Mouse (Mus musculus) CH12.LX (cell line): ENCODE measurements around the gene BC030499. TPM values are rescaled to one million over a fixed set of nuclear protein-coding genes. Genes with fewer than 3 reads are reported as not detected.

ENCODE experiments used
- DNase-seq: peaks from one replicate; pipeline ENCODE4 v3.0.0-alpha.2; 2013; ENCODE audit errors: extremely low read depth
- H3K27ac ChIP-seq: 2 replicates; pipeline ENCODE4 v1.5.1; 2012; ENCODE audit warnings: low read depth, mild to moderate bottlenecking, control low read depth, moderate library complexity; ENCODE audit not compliant: insufficient read depth
- H3K27me3 ChIP-seq: replicated peaks from 2 replicates; pipeline ENCODE3; 2012; ENCODE audit warnings: inconsistent platforms
- H3K36me3 ChIP-seq, 2 experiments: replicated peaks in 1 of 2; 2 replicates each; pipeline versions ENCODE3 to v1.6.1; 2012; ENCODE audit warnings: inconsistent platforms in 1 of 2, low read length in 1 of 2, mild to moderate bottlenecking in 1 of 2, mixed read lengths in 1 of 2, moderate library complexity in 1 of 2; ENCODE audit not compliant: control insufficient read depth in 1 of 2, insufficient read depth in 1 of 2
- H3K4me1 ChIP-seq, 2 experiments: 2 replicates each; pipeline ENCODE4 v1.6.1; 2012; ENCODE audit warnings: inconsistent platforms in 1 of 2, moderate library complexity in 1 of 2; ENCODE audit not compliant: insufficient read depth in 2 of 2, control insufficient read depth in 1 of 2
- H3K4me2 ChIP-seq: 2 replicates; pipeline ENCODE4 v1.6.1; 2012; ENCODE audit warnings: low read depth, mild to moderate bottlenecking, control low read depth; ENCODE audit not compliant: poor library complexity, insufficient read depth, severe bottlenecking
- H3K4me3 ChIP-seq, 3 experiments: fragments of 150-350 bp in 1 of 3; sonication (generic) in 1 of 3; replicated peaks in 1 of 3; 2 replicates each; pipeline versions ENCODE3 to v1.5.1; 2011 to 2012; ENCODE audit warnings: low read depth in 2 of 3, low read length in 2 of 3, mild to moderate bottlenecking in 2 of 3, moderate library complexity in 2 of 3, control low read depth in 1 of 3, improper control_type of control experiment in 1 of 3, inconsistent platforms in 1 of 3, mixed read lengths in 1 of 3; ENCODE audit not compliant: poor library complexity in 1 of 3
- H3K79me2 ChIP-seq: replicated peaks from 2 replicates; pipeline ENCODE4 v1.6.1; 2012; ENCODE audit warnings: mild to moderate bottlenecking, moderate library complexity; ENCODE audit not compliant: control insufficient read depth, poor library complexity, insufficient read depth, severe bottlenecking; ENCODE audit errors: extremely low read depth
- H3K9ac ChIP-seq: 2 replicates; pipeline ENCODE4 v1.6.1; 2012; ENCODE audit warnings: low read depth, mild to moderate bottlenecking, control low read depth, moderate library complexity; ENCODE audit not compliant: insufficient read depth
- H3K9me3 ChIP-seq: replicated peaks from 2 replicates; pipeline ENCODE3; 2012; ENCODE audit warnings: low read length, inconsistent platforms, mixed read lengths
- CHD1 ChIP-seq: IDR thresholded peaks from 2 replicates; pipeline ENCODE4 v1.6.1; 2012; ENCODE audit warnings: low read depth, low read length, improper control_type of control experiment, inconsistent platforms
- CHD2 ChIP-seq: IDR thresholded peaks from 2 replicates; pipeline ENCODE4 v1.6.1; 2011; ENCODE audit warnings: low read length, improper control_type of control experiment
- GABPA ChIP-seq: IDR thresholded peaks from 2 replicates; pipeline ENCODE4 v1.6.1; 2012; ENCODE audit warnings: low read depth, low read length, improper control_type of control experiment, inconsistent platforms; ENCODE audit not compliant: insufficient replicate concordance
- HCFC1 ChIP-seq: IDR thresholded peaks from 2 replicates; pipeline ENCODE4 v1.6.1; 2012; ENCODE audit warnings: low read depth, mild to moderate bottlenecking, inconsistent platforms, low read length, improper control_type of control experiment
- IRF4 ChIP-seq: IDR thresholded peaks from 2 replicates; pipeline ENCODE4 v1.6.1; 2014; ENCODE audit warnings: low read depth, mild to moderate bottlenecking, inconsistent platforms, low read length, improper control_type of control experiment
- KAT2A ChIP-seq: IDR thresholded peaks from 2 replicates; pipeline ENCODE4 v1.6.1; 2012; ENCODE audit warnings: low read length, improper control_type of control experiment, inconsistent platforms; ENCODE audit not compliant: insufficient replicate concordance
- MAX ChIP-seq: IDR thresholded peaks from 2 replicates; pipeline ENCODE4 v1.6.1; 2011; ENCODE audit warnings: low read length, improper control_type of control experiment
- MXI1 ChIP-seq: IDR thresholded peaks from 2 replicates; pipeline ENCODE4 v1.6.1; 2011; ENCODE audit warnings: mild to moderate bottlenecking, low read depth, low read length, improper control_type of control experiment
- NELFE ChIP-seq: IDR thresholded peaks from 2 replicates; pipeline ENCODE4 v1.6.1; 2011; ENCODE audit warnings: low read depth, low read length, improper control_type of control experiment
- NRF1 ChIP-seq: IDR thresholded peaks from 2 replicates; pipeline ENCODE4 v1.6.1; 2014; ENCODE audit warnings: low read depth, mild to moderate bottlenecking, inconsistent platforms, low read length, improper control_type of control experiment, moderate library complexity
- PAX5 ChIP-seq: IDR thresholded peaks from 2 replicates; pipeline ENCODE4 v1.6.1; 2012; ENCODE audit warnings: low read length, inconsistent platforms, mixed read lengths
- RAD21 ChIP-seq: IDR thresholded peaks from 2 replicates; pipeline ENCODE4 v1.6.1; 2011; ENCODE audit warnings: low read depth, mild to moderate bottlenecking, low read length, improper control_type of control experiment, moderate library complexity
- SMC3 ChIP-seq: IDR thresholded peaks from 2 replicates; pipeline ENCODE4 v1.6.1; 2011; ENCODE audit warnings: low read depth, low read length, improper control_type of control experiment
- UBTF ChIP-seq: IDR thresholded peaks from 2 replicates; pipeline ENCODE4 v1.6.1; 2012; ENCODE audit warnings: low read depth, mild to moderate bottlenecking, inconsistent platforms, low read length, improper control_type of control experiment, moderate library complexity
- USF1 ChIP-seq: IDR thresholded peaks from 2 replicates; pipeline ENCODE4 v1.6.1; 2014; ENCODE audit warnings: low read depth, mild to moderate bottlenecking, inconsistent platforms, low read length, improper control_type of control experiment
- USF2 ChIP-seq: conservative IDR thresholded peaks from 2 replicates; pipeline ENCODE4 v1.6.1; 2011; ENCODE audit warnings: low read depth, low read length, improper control_type of control experiment
- ZKSCAN1 ChIP-seq: IDR thresholded peaks from 2 replicates; pipeline ENCODE4 v1.6.1; 2012; ENCODE audit warnings: low read depth, inconsistent platforms, low read length, improper control_type of control experiment, borderline replicate concordance
- ZMIZ1 ChIP-seq: IDR thresholded peaks from 2 replicates; pipeline ENCODE4 v1.6.1; 2012; ENCODE audit warnings: low read depth, mild to moderate bottlenecking, inconsistent platforms, low read length, improper control_type of control experiment
- ZNF384 ChIP-seq: IDR thresholded peaks from 2 replicates; pipeline ENCODE4 v1.6.1; 2012; ENCODE audit warnings: low read depth, low read length, improper control_type of control experiment, inconsistent platforms
- dilution Hi-C: fragments of 300-500 bp; cut with MboI; formaldehyde crosslinking; loops from 2 replicates; pipeline ENCODE4 v1.14.3; 2020; ENCODE audit warnings: low sequenced_read_pairs; ENCODE audit not compliant: extremely low pct_unique_long_range_greater_than_20kb, extremely low pct_ligation_motif_present
- in situ Hi-C: fragments of 300-500 bp; cut with MboI; formaldehyde crosslinking; loops from 3 replicates; pipeline ENCODE4 v1.14.3; 2019; ENCODE audit warnings: low sequenced_read_pairs, low pct_ligation_motif_present, low pct_unique_long_range_greater_than_20kb, mixed read lengths
- polyA plus RNA-seq: library from polyadenylated mRNA; unstranded; fragments of >175 nt; gene quantifications from 2 replicates; pipeline ENCODE4 v1.2.1, GENCODE M21; 2012; ENCODE audit warnings: low read depth; ENCODE audit not compliant: insufficient read length
- total RNA-seq, 2 experiments: library from RNA; depleted of rRNA; stranded (reverse); fragments of 300-350 nt in 1 of 2; fragments of >200 nt in 1 of 2; gene quantifications; 2 replicates each; pipeline ENCODE4 v1.2.3; 2012 to 2014

Gene BC030499
- total and polyA plus RNA-seq, 3 experiments: 0.81 to 1.3 (median 1.1) TPM

DNA sequence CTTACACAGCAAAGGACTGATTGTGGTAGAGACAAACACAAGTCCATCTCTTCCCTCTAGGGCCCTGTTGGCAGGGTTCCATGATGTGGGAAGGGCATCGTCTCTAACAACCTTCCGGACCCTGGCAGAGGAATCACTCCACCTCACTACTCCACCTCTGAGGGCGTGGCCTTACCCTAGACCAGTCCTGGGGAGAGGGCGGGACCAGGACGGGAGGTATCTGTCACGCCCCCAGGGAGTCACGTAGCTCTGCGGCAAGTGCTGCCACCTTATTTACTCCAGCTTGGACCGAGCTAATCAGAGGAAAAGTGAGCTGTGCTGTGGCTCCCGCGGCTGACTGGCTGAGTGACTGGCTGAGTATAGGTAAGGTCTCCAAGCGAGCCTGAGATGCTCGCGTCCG, 32.2 kb downstream of the BC030499 start, which contains the start of gene Aldoc (continued):
- no peak for TF ChIP-seq GABPA
- TF ChIP-seq ZMIZ1: peak; percentile 66
- peak; percentile 22; the same call in 1 of the 2 replicates for TF ChIP-seq HCFC1
- no peak for TF ChIP-seq KAT2A
- TF ChIP-seq RAD21: no peak
- TF ChIP-seq USF1: no peak
- no peak for TF ChIP-seq ZNF384
- 0 out of 2 replicates have a peak, but pooled peaks have one; percentile 38 for TF ChIP-seq MAX
- TF ChIP-seq MXI1: peak; percentile 78; the same call in 1 of the 2 replicates
- no peak for TF ChIP-seq CHD1
- TF ChIP-seq SMC3: no peak

DNA sequence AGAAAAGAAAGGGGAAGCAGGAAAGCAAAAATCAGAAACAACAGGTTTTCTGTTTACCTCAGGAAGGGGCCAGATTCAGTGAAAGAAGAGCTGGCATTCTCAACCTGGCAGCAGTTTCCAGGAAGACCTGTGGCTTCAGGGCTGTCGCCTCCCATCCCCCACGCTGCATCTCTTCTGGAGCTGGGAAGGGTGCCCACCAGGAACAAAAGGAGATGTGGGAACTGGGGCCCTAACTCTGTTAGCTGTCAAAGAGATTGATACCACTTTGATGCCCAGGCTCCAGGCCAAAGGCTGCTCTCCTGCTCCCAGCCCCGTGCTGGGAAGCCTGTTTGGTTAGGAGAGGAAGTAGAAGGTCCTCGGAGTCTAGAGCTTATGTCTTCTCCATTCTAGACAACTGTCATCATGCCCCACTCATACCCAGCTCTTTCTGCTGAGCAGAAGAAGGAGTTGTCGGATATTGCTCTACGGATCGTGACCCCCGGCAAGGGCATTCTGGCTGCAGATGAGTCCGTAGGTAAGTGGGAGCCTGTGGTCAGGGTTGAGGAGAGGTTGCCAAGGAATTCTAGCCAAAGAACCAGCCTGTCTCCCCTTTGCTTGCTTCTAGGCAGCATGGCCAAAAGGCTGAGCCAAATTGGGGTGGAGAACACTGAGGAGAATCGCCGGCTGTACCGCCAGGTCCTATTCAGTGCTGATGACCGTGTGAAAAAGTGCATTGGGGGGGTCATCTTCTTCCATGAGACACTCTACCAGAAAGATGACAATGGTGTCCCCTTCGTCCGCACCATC, 33.6 kb downstream of the BC030499 start:
- H3K4me3 ChIP-seq: no peak overlapping the region
- H3K4me2 ChIP-seq: no peak overlapping the region
- peaks cover 4% of the 10 kb centered on the region; the same call in 1 of the 2 replicates for H3K79me2 ChIP-seq
- H3K36me3 ChIP-seq: peaks cover 29 to 66% of the 10 kb centered on the region in 2 experiments
- H3K9me3 ChIP-seq: no peaks in the 10 kb centered on the region
- TF ChIP-seq NRF1 (no peak), CHD2 (no peak), USF2 (no peak)
- H3K27me3 ChIP-seq: no peaks in the 10 kb centered on the region
- H3K4me1 ChIP-seq: peaks cover 8 to 29% of the 10 kb centered on the region in 2 experiments
- DNase-seq: no peak
- in situ Hi-C loops: no loop called here
- H3K27ac ChIP-seq: no peak overlapping the region
- no peak overlapping the region for H3K9ac ChIP-seq
- dilution Hi-C loops: no loop called here

DNA sequence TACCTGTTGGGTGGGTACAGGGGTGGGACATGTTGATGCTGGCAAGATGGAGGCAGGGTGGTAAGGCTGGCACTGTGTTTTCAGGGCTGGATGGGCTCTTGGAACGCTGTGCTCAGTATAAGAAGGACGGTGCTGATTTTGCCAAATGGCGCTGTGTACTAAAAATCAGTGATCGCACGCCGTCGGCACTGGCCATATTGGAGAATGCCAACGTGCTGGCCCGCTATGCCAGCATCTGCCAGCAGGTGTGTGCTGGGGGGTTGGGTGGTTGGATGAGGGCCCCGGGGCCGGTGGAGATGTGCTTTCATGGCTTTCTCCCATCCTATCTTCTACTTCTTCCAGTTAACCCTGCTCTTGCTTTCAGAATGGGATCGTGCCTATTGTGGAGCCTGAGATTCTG, 34.3 kb downstream of the BC030499 start:
- Histone ChIP-seq H3K9ac (no peak overlapping the region), H3K27me3 (no peaks in the 10 kb centered on the region), H3K4me1 (peaks cover 8 to 35% of the 10 kb centered on the region in 2 experiments), H3K9me3 (no peaks in the 10 kb centered on the region), H3K36me3 (peaks cover 22 to 60% of the 10 kb centered on the region in 2 experiments), H3K4me3 (no peak overlapping the region), H3K79me2 (peaks cover 8% of the 10 kb centered on the region; the same call in 1 of the 2 replicates), H3K4me2 (no peak overlapping the region), H3K27ac (no peak overlapping the region)
- TF ChIP-seq ZKSCAN1 (no peak), UBTF (no peak), NELFE (no peak), ZMIZ1 (no peak), PAX5 (no peak), IRF4 (no peak)
- in situ Hi-C loops: no loop called here
- no peak for DNase-seq
- dilution Hi-C loops: no loop called here
